ENCODE assay signal across 11 mouse cellular contexts in the genomic region with DNA sequence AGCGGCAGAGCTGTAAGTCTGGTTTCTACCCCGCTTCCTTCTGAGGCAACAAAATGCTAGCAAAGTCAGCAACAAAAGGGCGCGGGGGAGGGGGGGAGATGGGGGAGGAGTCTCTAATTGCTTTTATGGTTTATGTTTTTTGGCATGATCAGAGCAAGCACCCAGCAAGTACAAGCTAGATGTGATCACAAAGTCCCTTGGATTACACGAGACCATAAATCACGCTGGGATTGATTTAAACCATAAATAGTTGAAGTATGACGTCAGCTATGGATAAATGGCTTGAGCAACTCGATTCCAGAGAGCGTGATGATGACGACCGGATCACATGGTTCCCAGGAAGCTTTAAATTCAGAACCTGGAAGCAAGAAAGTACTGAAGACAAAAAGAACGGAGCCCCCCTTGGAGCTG. TPM values are rescaled to one million over a fixed set of nuclear protein-coding genes. Genes with fewer than 3 reads are reported as not detected.
A peak's percentile ranks its signal among the peaks of the same experiment; 100 is the strongest.
DNase-seq lines count a peak whose midpoint lies in the region; ATAC-seq and TF ChIP-seq lines count a peak whose summit lies in the region.
"Had no signal": no experiment of that assay in that cellular context is flagged by ENCODE, and none has a peak within 500 bp of the region (broad histone marks: within the 10 kb centered on the region; RNA-seq: fewer than 3 reads in every experiment).

No protein-coding gene starts in this region.

- 19% methylated on average over 12 of the region's 12 CpGs for WGBS in kidney, embryonic 16.5 days
- 30% methylated on average over 12 of the region's 12 CpGs for WGBS in embryonic facial prominence, embryonic 14.5 days
- 12% methylated on average over 12 of the region's 12 CpGs for WGBS in large intestine, adult 2 months
- WGBS in olfactory bulb, adult 2 months: 32% methylated on average over 12 of the region's 12 CpGs

- peaks cover 16% of the 10 kb centered on the region for H3K4me1 ChIP-seq in kidney, embryonic 16.5 days (ENCODE audit: insufficient read depth, low read length)
- H3K4me1 ChIP-seq in embryonic facial prominence, embryonic 14.5 days (ENCODE audit: control insufficient read depth, insufficient read depth, low read length): peaks cover 12% of the 10 kb centered on the region
- H3K4me1 ChIP-seq in olfactory bulb, adult 2 months (ENCODE audit: control insufficient read depth, insufficient read depth, low read length): peaks cover 13% of the 10 kb centered on the region

- no peaks in the 10 kb centered on the region for H3K9me3 ChIP-seq in kidney, embryonic 16.5 days (ENCODE audit: low read length)
- no peaks in the 10 kb centered on the region for H3K9me3 ChIP-seq in embryonic facial prominence, embryonic 14.5 days (ENCODE audit: control insufficient read depth, low read length)

- no peak for TF ChIP-seq CTCF in olfactory bulb, adult 2 months (IDR thresholded peaks at IDR 0.05; ENCODE audit: insufficient read depth, low read depth, low read length)

- no peak overlapping the region for H3K9ac ChIP-seq in kidney, embryonic 16.5 days (replicated peaks; ENCODE audit: low read length)
- H3K9ac ChIP-seq in embryonic facial prominence, embryonic 14.5 days (ENCODE audit: low read depth, low read length): no peak overlapping the region

- no peak for TF ChIP-seq POLR2A in olfactory bulb, adult 2 months (IDR thresholded peaks at IDR 0.05; ENCODE audit: insufficient read depth, low read depth, low read length)

- ATAC-seq in kidney, embryonic 16.5 days (ENCODE audit: low FRiP score, low TSS enrichment): no peak
- ATAC-seq in embryonic facial prominence, embryonic 14.5 days (ENCODE audit: low read depth): no peak

- peak overlapping the region; percentile 14 for H3K4me3 ChIP-seq in kidney, embryonic 16.5 days (ENCODE audit: low read length)
- H3K4me3 ChIP-seq in embryonic facial prominence, embryonic 14.5 days (ENCODE audit: low read depth, low read length): peak overlapping the region; percentile 16
- H3K4me3 ChIP-seq in olfactory bulb, adult 2 months (ENCODE audit: insufficient read depth, low read depth, low read length): peak overlapping the region; percentile 19; the same call in 1 of the 2 replicates

- H3K27me3 ChIP-seq in kidney, embryonic 16.5 days (ENCODE audit: insufficient read depth, low read length): peaks cover 6% of the 10 kb centered on the region
- no peaks in the 10 kb centered on the region for H3K27me3 ChIP-seq in embryonic facial prominence, embryonic 14.5 days (replicated peaks; ENCODE audit: control insufficient read depth, insufficient read depth, low read length)

- H3K27ac ChIP-seq in kidney, embryonic 16.5 days (ENCODE audit: low read length): no peak overlapping the region
- H3K27ac ChIP-seq in embryonic facial prominence, embryonic 14.5 days (replicated peaks; ENCODE audit: low read depth, low read length): no peak overlapping the region
- no peak overlapping the region for H3K27ac ChIP-seq in olfactory bulb, adult 2 months (ENCODE audit: insufficient read depth, low read depth, low read length)

- H3K4me2 ChIP-seq in kidney, embryonic 16.5 days (replicated peaks; ENCODE audit: low read depth, low read length): peak overlapping the region; percentile 48
- peak overlapping the region; percentile 42 for H3K4me2 ChIP-seq in embryonic facial prominence, embryonic 14.5 days (ENCODE audit: low read depth, low read length)

- DNase-seq in kidney, adult 9 months: no peak
- peak; percentile 55 for DNase-seq in embryonic facial prominence, embryonic 14.5 days (ENCODE audit: low spot score)
- DNase-seq in large intestine, adult 2 months (ENCODE audit: low read depth, low spot score): peak; percentile 64
- no peak for DNase-seq in c-Kit-positive CD71-positive TER-119-positive erythroid progenitor cells, embryonic 14.5 days (ENCODE audit: low spot score)
- no peak for DNase-seq in frontal cortex, postnatal 14 days (ENCODE audit: low spot score in 2 of 2)
- no peak for DNase-seq in spleen, postnatal 4 days (ENCODE audit: low spot score in 2 of 2)
- DNase-seq: cerebellum, adult 8-10 months; kidney, adult 2 months had no signal

- no peaks in the 10 kb centered on the region for H3K36me3 ChIP-seq in kidney, embryonic 16.5 days (ENCODE audit: insufficient read depth, low read length)
- no peaks in the 10 kb centered on the region for H3K36me3 ChIP-seq in embryonic facial prominence, embryonic 14.5 days (ENCODE audit: control insufficient read depth, insufficient read depth, low read length)
- H3K36me3 ChIP-seq: G1E had no signal

RNA-seq across cellular contexts. Expression of a gene that starts 22.9 kb away (rescaled TPM):
- polyA plus RNA-seq in kidney, embryonic 16.5 days (2015; fragmentation: Nextera tagmentation; extraction: Ambion mirVana): 7.9 TPM in 2 replicates
- 9.5 and 9.6 TPM in 2 replicates for polyA plus RNA-seq in embryonic facial prominence, embryonic 14.5 days (2014; fragmentation: Nextera tagmentation; extraction: Ambion mirVana)
- 21.8 and 42.4 TPM in 2 replicates for polyA plus RNA-seq in large intestine, adult 2 months (2012; rRNA removed)
- polyA plus RNA-seq in olfactory bulb, adult 2 months (2012; ENCODE audit: insufficient read depth, insufficient read length, low replicate concordance, missing spikeins): not detected in 2 replicates
- polyA plus RNA-seq: G1E had no signal

Comparison
In these comparisons a context has a peak if more than half of its experiments do, and no peak if none do; other contexts are left out.
1. DNase-seq: peak in embryonic facial prominence, embryonic 14.5 days (single experiment) and large intestine, adult 2 months (single experiment); none in kidney, adult 9 months (single experiment), c-Kit-positive CD71-positive TER-119-positive erythroid progenitor cells, embryonic 14.5 days (single experiment), frontal cortex, postnatal 14 days (0 of 2) and spleen, postnatal 4 days (0 of 2).
2. Peak in every context shown above with its lines, with median percentiles within 50 percentile points of each other: H3K4me3 ChIP-seq.